Mouse (Mus musculus): ENCODE measurements at regions not wholly inside any gene's neighbourhood (a gene's known extent, or its start where the extent isn't known, plus 50 kb on each side); places are given as distances from the start of the nearest gene placed in this dataset.

DNA sequence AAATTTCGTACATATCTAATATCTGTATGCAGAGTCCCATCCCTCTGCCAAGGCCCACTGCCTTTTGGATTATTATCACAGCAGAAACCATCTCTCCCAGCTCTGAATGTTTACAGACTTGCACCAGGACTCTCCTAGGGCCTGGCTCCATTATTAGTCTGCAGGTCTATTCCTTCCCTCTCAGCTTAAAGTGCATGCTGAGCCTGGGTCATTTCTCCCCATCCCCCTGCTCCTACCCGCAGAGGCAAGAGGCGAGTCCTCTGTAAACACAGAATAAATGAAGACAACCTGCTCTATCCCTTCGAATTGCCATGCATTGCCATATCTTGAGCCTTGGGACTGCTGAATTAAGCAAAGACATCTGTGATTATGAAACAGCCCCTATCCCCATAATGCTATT lies 362.6 kb upstream of the Cdh11 start:
- no peak for DNase-seq

DNA sequence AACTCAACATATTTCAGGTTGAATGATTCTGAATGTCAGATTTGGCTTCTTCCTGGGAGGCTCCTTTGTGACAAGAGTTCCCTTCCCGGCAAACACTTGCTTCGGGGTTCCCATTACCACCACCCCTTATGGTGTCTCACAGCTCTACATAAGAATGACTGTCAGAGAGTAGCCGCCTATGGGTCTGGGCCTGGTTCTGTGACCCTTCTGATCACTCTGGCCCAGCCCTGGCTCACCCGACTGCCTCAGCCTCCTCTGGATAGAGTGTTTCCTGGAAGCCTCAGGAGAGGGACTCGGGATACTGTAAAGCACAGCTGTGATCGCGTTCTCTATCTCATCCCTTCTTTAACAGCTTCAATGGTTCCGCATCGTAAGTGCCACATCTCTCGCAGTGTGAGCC lies 363.0 kb upstream of the Cdh11 start:
- no peak for DNase-seq

DNA sequence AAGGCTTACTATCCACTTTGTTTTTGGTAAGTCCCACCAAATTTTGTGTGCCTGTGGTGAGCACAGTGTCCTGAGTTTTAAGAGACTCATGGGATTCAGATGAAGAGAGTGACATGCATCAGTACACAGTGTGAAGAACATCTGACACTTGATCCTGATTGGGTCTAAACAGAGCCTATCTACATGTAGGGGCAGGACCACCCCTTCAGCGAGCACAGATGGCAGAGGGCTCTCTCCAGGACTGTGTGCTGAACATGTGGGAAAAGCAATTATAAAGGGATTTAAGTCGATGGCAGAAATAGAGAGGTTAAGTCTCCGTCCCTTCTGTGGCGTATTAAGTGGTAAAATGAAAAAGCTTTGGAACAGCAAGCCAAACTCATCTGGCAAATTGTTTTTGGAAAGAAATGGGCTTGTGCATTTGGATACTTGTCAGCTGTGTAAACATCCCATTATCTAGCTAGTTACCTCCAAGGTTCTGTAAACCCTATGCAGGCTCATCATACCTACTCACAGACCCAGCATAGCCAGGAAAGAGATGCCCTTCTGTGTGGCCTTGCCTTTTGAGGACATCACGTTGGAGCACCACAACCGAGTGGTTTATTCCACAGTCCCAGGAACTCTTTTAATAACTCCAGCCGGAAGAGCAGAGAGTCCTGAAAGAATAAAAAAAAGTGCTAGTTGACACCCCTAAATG lies 381.3 kb upstream of the Cdh11 start:
- DNase-seq = no peak

DNA sequence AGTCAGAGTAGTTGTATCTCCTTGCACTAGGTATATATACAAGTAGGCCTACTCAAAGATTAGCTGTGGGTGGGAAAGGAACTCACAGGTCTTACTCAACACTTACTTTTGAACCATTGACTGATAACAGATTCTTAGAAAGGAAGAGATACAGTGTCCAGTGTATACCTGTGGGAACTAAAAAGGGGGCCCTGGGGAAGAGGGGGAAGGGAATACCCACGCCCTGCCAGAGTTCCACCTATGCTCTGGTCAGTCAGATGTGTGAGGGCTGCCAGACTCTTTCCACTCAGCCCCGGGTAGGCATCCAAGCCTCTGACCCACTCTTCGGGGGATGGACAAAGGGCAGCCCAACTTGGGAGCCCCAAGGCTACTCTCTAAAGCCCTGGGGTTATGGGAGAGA lies 387.9 kb upstream of the Cdh11 start:
- DNase-seq = no peak

DNA sequence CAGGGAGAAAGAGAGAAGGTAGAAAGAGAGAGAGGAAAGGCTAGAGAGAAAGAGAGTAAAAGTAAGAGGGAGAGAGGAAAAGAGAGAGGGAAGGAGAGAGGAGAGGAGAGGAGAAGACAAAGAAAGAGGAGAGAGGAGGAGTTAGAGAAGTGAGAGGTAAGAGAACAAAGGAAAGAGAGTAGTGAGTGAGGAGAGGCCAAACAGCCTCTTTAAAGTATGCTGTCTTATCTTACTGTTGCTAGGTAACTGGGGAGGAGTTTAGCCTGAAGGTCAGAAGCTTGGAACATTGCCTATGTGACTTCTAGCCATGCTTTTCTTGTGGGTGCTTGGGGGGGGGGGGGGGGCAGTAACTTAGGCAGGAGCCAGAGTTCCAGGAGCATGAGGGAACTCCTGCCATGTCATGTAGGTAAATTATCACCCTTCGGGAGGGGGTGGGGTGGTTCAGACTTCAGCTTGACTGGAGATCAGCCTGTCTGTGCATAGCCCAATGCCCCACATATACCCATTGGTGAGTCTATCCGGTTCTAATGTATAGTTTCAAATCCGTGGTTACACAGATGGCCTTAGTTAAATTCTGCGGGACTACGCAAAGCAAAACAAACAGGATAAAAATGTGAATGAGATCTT lies 388.5 kb upstream of the Cdh11 start:
- no peak for DNase-seq

DNA sequence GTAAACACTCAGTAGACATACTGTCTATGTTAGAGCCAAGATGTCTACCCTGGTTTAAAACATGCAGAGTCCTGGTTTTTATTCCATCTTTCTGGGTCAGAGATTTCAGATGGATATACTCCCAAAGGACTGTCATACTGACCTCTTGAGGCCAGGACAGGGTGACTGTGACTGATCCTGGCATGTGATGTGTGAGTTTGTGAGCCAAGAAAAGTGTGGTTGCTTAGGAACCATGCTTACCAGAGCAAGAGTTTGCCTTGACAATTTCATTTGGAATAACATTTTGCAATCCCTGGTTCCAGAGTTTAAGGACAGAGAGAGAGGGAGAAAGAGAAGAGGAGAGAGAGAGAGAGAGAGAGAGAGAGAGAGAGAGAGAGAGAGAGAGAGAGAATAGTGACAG lies 395.2 kb upstream of the Cdh11 start:
- no peak for DNase-seq

DNA sequence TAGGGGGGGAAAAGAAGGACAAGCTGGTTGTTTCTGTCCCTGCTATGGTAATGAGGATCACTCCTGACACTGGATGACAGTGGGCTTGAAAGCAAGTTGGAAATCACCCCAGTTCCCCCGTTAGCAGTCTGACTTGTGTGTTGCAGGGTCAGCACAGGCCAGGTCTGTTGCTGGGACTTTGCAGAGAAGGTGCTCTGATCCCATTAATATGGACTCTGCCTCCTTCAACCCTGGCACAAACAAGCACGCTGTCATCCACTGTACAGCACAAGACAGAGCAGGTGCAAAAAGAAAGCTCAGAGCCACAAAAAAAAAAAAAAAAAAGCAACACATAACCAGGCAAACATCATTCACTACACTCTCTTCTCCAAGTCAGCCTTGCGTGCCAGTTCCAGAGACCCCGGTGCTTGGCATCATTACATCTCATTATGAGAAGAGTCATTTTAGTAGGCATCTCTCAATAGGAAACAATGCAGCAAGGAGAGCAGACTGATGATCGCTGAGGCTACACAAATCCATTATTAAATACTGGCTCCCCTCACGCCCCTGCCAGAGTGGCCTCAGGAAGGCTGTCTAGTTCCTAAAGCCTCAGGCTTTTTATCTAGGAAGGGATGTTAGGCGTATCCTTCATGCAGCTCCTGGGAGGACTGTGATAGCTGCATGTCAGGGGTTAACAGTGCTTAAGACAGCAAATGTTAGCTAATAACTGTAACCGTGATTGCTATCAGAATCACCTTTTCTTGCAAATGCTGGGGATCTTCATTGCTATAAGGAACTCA lies 403.5 kb upstream of the Cdh11 start:
- no peak for DNase-seq

DNA sequence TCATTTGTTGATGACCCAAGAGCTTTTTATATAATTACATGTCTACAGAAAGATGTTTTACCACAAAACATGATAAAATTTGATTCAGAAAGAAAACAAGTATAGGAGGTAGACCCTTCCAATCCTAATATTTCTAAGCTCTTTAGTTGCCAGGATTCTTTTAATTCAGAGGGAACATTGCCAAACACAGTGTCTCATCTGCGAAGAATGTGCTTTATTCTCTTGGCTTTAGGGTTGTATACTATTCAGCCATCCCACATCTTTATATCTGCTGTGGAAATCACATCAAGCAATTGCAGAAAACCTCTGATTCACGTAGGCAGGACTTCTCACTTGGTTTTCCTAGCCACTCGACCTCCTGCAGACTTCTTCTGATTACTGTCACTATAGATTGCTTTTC lies 412.8 kb upstream of the Cdh11 start:
- DNase-seq = no peak

DNA sequence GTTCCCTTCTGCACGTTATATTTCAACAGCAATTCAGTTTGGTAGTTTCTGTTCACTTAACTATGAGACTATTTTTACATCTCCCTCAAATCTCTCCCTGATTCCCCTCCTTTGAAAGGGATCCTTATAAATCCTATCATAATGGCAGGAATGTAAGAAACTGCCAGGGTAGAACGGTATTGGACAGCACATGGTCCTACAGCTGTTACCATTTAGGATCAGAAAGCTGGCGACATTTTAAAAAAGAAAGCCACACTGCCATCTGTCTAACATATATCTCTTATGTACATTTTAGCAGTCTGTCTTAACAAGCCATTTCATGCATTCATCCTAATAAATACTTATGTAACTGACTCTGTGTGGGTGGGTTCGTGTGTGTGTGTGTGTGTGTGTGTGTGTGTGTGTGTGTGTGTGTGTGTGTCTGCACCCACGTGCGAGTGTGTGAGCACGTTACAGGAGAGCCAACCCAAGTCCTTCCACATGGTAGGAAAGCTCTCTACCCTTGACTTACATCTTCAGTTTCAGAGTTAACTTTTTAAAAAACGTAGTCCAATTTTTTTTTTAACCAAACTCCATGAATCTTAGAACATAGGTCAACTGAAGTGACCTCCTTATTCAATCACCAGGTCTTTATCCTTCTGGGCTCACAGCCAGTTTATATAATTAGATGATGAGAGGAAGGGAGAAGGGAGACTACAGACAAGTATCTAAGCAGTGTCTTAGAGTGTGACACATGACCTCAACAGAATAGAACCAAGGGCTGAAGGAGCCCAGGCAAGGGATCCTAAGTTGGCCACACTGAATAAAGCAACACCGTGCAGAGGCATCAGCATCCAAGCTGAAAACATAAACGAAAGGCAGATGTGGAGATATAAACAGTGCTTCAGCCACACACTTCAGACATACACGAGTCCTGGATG lies 414.5 kb upstream of the Cdh11 start:
- no peak for DNase-seq

DNA sequence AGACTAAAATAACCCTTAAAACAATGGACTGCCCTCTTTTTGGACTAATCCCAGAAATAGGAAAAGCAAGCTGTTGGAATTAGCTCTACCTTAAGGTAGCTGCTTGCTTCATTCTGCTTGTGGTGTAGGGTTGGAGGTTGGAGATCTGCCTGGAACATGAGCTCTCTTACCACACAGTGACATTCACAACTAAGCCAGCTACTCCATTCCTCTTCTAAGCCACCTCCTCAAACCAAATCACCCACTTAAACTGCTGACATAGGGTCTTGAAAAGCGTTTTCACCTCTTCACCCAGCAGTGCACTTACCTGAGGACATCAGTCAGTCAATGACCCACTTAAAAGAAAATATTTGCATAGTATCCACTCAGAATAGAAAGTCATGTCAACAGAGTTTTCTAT lies 418.3 kb upstream of the Cdh11 start:
- no peak for DNase-seq

DNA sequence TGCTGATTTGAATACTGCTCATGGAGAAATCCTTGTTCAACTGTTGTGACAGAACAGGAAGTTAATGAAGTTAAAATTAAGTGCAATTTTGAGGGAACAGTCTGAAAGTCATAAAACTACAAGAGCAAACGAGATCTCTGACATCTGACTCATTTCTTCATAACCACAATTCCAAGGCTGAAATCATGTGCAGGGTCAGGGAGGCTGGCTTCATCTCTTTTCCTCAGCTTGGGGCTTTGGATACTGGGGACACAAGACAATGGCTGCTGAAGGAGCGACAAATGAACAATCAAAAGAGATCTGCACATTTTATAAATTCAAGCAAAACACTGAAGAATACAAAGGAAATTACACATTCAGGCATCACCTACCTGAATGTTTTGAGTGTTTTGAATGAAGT lies 429.2 kb upstream of the Cdh11 start:
- peak; percentile 13 for DNase-seq

DNA sequence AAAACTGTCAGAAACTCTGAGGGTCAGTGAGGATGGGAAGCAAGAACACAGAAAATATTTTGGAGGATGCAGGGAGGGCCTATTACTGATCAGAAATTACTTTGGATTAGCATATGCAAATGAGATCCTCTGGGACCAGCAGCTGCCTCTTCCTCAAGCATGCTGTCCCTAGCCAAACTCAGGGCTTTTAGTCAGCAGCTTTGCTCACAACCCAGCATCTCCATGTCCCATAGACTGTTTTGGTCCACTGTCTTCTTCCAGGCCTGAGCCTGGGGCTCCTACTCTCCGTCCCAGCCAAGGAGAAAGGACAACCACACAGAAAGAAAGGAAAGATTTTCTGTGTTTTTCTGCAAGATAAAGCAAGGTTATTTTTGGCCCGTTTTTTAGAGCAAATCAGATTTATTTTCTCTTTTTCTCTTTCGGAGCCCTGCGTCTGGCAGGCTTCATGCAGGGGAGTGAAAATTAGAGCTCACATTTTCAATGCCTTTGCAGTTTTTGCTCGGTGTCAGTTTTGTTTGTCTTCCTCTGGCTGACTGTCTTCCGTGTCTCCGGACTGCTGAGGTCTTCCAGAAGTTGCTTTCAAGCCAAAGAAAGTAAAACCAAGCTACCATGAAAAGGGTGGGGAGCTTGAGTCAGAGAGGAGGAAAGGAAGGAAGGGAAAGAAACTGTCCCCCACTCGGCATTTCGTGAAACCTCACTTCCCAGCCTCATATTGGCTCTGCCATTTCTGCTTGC lies 445.5 kb upstream of the Cdh11 start:
- DNase-seq = peak; percentile 34

DNA sequence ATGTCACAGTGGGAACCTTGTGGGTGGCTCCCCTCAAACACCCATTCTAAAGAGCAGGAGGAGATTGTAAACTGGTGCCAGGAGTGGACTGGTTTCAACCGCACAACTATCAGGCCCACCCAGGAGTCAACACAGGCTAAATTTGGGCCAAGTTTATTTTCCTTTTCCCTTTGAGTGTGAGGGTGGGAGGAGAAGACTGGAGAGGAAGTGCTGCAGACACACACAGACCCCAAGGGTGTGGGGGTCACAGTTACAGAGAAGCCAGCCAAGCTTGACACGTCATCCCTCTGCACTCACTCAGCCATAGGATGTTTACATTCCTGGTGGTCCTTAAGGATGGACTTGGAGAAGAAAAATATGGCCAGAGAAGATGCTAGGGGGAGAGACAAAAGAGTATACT lies 448.9 kb upstream of the Cdh11 start:
- peak; percentile 70 for DNase-seq

DNA sequence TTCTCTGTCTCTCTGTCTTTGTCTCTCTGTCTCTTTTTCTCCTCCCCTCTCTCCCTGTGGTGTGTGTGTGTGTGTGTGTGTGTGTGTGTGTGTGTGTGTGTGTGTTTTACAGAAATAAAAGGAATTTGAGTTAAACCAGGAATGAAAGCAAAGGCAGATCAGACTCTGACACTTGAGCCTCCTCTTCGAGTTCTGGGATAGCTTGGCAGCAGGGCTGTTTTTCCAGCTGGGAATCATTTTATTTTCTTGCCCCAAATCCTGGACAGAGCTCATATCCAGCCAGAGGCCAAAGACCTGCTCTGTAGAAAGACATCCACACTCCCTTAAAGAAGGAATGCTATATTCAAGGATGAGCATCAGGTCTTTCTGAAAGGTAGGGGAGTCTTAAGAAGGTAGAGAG lies 450.2 kb upstream of the Cdh11 start:
- peak; percentile 73 for DNase-seq

DNA sequence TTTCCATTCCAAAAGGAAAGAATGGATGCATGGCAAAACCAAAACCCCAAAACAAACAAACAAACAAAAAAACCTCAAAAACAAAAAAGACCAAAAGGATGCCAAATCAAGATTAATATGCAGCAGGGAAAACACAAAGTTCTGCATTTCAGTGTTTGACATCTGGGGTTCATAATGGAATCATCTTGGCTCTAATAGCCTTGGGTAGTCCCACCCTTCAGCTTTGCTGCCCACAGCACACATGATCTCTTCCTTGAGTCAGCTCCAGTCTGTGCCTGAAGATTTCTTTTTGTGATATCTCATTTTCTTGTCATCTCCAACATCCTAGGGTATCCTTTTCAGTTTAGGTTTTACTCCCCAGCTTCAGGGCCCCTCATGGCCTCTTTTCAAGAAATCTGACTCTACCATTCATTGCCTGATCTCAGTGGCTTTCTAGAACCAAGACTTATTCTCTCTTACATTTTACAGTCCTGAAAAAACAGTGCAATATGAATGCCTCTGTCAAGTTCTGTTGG lies 453.1 kb upstream of the Cdh11 start:
- no peak for DNase-seq

DNA sequence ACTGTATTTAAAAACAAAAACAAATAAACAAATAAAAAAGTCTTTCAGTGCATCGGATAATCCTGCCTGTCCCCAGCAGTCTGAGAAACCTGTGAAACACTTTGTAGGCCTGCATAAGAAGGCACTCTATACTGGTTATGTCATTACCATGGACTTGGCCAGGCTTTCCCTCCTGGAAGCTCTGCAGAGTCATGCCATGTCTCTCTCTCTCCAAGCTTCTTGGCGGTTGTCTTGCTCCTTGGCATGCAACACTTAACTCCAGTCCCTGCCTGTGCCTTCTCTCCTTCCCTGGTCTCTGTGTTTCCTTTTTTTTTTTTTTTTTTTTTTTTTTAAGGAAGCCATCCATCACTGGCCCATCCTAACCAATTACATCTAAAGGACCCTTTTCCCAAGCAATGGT lies 458.7 kb upstream of the Cdh11 start:
- no peak for DNase-seq

DNA sequence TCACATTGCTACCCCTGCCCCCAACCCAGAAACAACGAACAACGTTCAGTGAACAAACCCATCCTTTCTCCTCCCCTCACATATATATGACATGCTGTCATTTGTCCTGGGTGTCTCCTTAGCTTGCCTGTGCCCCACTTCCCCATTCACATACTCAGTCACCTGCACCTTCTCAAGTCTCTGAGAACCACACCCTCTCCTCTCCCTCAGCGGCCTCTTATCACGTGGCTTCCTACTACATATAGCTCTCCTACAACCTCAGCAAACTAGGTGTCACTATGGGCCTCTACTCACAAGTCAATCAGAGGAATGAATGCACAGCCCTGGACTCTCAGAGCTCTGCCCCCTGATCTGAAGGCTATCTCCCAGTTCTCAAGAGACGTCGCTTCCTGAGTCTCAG lies 459.2 kb upstream of the Cdh11 start:
- no peak for DNase-seq

DNA sequence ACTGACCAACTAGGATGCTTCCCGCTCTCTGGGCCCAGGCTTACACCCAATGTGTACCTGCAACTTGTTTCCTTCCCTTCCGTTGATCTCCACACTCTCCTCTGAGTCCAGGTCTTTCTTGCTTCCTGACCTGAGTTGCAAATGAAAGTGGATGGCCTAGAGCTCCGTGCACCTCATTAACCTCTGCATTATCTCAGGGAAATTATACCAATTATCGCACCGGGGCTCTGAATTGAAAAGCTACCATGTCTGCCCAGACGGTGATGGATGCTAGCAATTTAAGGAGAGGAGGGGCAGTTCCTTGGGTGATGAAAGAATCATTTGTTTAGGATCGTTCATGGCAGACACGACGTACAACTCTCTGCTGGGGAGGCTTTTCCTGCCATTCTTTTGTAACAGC lies 460.4 kb upstream of the Cdh11 start:
- no peak for DNase-seq

DNA sequence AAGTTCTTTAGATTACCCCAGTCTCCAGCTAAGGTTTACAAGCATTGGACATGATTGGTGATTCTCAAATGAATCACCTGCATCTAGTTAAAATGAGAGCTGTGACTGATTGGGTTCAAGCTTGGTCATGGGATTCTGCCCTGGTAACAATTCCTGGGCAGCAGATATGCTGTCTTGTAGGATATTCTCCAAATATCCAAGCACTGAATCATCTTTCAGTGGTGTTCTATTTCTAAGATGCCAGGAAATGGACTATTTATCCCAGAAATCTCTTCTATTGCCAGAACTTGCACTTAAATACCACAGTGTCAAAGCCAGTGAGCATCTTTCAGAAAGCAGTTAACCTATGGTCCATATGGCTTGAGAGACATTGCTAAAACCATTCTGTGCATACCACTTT lies 475.8 kb upstream of the Cdh11 start:
- no peak for DNase-seq

DNA sequence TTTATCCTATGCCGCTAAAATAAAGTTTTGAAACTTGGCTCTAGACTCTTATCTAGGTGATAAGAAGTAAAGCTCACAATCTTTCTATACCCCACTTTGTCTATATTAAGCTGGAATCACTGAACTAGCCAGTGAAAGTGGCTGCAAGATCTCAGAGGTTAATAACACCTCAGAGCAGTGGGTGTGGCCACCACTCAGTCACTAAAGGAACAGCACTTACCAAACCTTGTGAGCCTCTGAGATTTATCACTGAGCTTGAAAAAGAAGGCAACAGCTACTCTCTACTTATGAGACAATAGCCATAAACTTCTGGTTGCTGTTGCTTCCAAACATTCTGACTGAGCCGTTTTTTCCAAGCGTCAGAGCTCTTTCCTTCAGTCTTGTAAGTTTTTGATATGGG lies 484.6 kb upstream of the Cdh11 start:
- no peak for DNase-seq

DNA sequence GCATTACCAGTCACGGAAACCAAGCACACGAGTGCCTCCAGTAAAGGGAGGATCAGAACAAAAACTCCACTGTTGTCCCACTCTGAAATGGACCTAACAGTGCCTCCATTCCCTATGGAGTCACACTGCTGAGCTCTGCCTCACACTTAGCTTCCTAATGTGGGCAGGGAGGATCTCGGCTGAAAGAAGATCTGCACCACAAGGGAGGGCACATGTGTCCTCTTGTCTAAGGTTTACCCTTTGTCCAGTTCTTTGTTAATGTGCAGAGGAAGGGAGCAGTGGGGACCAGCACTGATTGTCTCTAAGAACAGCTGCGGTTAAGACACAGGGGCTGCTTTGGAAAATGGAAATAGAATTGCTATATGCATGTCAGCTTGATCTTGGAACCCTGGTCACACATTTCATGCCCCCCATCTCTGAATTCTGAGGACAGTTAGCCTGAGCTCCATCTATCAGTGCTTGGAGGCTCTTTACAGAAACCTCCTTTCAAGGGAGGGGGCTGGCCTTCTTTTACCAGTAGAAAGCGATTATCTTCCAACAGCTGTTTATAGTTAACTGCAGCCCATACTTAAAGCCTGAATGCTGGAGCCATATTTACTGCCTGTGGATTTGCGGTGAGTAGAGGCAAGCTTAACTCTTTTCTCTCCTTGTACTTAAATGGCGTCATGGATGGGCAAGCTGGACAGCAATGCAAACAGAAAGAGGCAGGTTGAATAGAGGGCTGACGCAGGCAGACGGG lies 485.5 kb upstream of the Cdh11 start:
- no peak for DNase-seq

All from kidney, postnatal 10 days (tissue).